Mouse (Mus musculus): ENCODE measurements around the gene Gabarap. TPM values are rescaled to one million over a fixed set of nuclear protein-coding genes. Genes with fewer than 3 reads are reported as not detected.
A peak's percentile ranks its signal among the peaks of the same experiment; 100 is the strongest.

Gene Gabarap
- polyA plus RNA-seq, 1 experiment from 2014 or later: 426 TPM

DNA sequence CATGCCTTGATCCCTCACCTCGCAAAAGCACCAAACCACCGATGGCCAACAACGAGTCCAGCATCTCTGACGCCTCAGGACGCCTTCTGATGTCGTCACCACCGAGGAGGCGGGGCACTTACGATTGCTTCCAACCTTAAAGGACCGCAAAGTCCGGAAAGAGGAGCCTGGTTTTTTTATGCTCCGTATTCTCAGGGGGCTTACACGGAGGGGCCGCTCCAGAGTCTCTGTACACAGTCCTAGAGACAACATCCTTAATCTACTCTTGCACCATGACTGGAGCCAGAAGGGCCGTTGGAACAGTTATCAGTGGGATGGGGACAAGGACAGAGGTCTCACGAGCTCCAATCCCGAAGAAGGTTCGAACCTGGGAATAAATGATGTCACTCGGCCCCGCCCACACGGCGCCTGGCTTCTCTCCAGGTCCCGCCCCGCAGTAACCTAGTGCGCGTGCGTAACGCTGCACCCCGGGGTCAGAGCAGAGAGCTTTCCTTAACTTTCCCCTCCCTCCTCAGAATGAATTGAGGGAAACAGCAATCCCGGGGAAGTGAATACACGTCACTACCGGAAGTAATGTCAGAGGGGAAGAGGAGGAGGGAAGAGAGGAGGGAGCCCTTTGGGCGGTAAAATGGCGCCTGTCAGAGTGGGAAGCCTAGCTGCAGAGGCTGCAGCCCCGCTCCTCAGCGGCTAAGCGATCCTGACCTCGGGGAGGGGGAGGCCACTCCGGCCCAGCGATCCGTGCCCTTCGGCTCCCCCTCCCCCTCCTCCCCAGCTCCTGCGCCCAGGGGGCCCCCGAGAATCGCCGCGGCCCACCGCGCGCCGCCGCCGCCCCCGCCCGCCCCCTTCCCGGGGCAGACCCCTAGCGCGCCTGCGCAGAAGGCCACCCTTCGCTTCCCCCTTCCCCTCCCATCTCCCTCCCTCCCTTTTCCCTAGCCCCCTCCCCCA lies 10.5 kb upstream of the Gabarap start:
- peak; percentile 93 for ATAC-seq (ENCODE audit: low FRiP score, low TSS enrichment)
- Histone ChIP-seq H3K4me1 (ENCODE audit: control insufficient read depth, insufficient read depth, low read length) (peaks cover 15% of the 10 kb centered on the region), H3K9me3 (ENCODE audit: control insufficient read depth, low read length) (no peaks in the 10 kb centered on the region), H3K27me3 (ENCODE audit: control insufficient read depth, insufficient read depth, low read length) (no peaks in the 10 kb centered on the region), H3K4me3 (ENCODE audit: low read length) (peak overlapping the region; percentile 100), H3K36me3 (ENCODE audit: control insufficient read depth, insufficient read depth, low read length) (peaks cover 37% of the 10 kb centered on the region), H3K9ac (ENCODE audit: low read depth, low read length) (peak overlapping the region; percentile 99), H3K4me2 (replicated peaks; ENCODE audit: low read depth, low read length) (peak overlapping the region; percentile 90), H3K27ac (ENCODE audit: low read depth, low read length) (peak overlapping the region; percentile 99)
- WGBS: 0% methylated on average over 43 of the region's 60 CpGs

DNA sequence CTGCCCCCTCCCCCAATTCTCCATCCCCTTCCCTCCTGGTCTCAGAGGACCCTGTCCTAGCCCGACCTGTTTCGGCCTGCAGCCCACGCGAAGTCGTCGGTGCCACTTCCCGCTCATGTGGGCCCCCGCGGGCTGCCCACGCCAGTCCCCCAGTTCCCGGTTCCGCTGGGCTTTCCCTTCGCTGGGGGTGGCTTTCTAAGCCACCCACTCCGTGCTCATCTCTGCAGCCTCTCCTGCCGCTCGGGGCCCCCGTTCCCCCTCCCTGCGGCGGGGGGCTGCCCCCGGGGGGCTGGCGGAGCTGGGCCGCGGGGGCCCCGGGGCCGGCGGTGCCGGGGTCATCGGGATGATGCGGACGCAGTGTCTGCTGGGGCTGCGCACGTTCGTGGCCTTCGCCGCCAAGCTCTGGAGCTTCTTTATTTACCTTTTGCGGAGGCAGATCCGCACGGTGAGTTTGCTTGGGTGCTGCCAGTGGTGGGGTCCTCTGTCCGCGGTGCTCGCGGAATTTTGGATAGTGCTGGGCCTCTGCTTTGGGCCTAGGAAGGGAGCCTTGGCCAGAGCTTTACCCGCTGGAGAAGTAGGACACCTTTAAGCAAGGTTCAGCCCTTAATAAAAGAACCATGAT lies 9.7 kb upstream of the Gabarap start, which contains the start of gene Ctdnep1:
TSS of gene Ctdnep1 (plus strand) at position 16 of the 622 bp plus-strand sequence.
- Histone ChIP-seq H3K27ac (ENCODE audit: low read depth, low read length) (peak within 1 kb of the TSS; percentile 99), H3K4me3 (ENCODE audit: low read length) (peak within 1 kb of the TSS; percentile 100), H3K9ac (ENCODE audit: low read depth, low read length) (peak within 1 kb of the TSS; percentile 99), H3K27me3 (ENCODE audit: control insufficient read depth, insufficient read depth, low read length) (no peaks in the 10 kb centered on the region), H3K4me2 (replicated peaks; ENCODE audit: low read depth, low read length) (peak within 1 kb of the TSS; percentile 90), H3K36me3 (ENCODE audit: control insufficient read depth, insufficient read depth, low read length) (peaks cover 39% of the 10 kb centered on the region), H3K4me1 (ENCODE audit: control insufficient read depth, insufficient read depth, low read length) (peaks cover 15% of the 10 kb centered on the region), H3K9me3 (ENCODE audit: control insufficient read depth, low read length) (no peaks in the 10 kb centered on the region)
- WGBS: under 1% methylated on average over 38 of the region's 43 CpGs
- ATAC-seq (ENCODE audit: low FRiP score, low TSS enrichment): peak; percentile 30

DNA sequence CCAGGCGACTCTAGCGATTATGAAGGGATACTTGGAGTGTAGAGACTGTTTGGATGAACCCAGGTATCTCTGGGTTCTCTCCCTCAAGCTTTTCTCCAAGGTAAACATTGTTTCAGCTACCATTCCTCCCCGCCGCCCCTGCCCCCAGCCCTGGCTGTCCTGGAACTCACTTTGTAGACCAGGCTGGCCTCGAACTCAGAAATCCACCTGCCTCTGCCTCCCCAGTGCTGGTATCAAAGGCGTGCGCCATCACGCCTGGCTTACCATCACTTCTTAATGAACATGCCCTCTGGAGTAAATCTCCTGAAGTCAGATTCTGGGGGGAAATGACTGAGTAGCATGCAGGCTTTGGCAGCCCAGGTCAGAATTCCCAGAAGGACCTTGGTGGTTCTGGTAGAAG lies 8.7 kb upstream of the Gabarap start, which contains the start of gene Elp5:
TSS of gene Elp5 (minus strand) at position 293 of the 400 bp plus-strand sequence.
- Histone ChIP-seq H3K27me3 (ENCODE audit: control insufficient read depth, insufficient read depth, low read length) (no peaks in the 10 kb centered on the region), H3K4me2 (replicated peaks; ENCODE audit: low read depth, low read length) (peak within 1 kb of the TSS; percentile 90), H3K9ac (ENCODE audit: low read depth, low read length) (peak within 1 kb of the TSS; percentile 99), H3K4me3 (ENCODE audit: low read length) (peak within 1 kb of the TSS; percentile 100), H3K36me3 (ENCODE audit: control insufficient read depth, insufficient read depth, low read length) (peaks cover 44% of the 10 kb centered on the region), H3K27ac (ENCODE audit: low read depth, low read length) (peak within 1 kb of the TSS; percentile 99), H3K4me1 (ENCODE audit: control insufficient read depth, insufficient read depth, low read length) (peaks cover 15% of the 10 kb centered on the region), H3K9me3 (ENCODE audit: control insufficient read depth, low read length) (no peaks in the 10 kb centered on the region)
- WGBS: 44% methylated on average over 8 of the region's 8 CpGs
- no peak for ATAC-seq (ENCODE audit: low FRiP score, low TSS enrichment)

DNA sequence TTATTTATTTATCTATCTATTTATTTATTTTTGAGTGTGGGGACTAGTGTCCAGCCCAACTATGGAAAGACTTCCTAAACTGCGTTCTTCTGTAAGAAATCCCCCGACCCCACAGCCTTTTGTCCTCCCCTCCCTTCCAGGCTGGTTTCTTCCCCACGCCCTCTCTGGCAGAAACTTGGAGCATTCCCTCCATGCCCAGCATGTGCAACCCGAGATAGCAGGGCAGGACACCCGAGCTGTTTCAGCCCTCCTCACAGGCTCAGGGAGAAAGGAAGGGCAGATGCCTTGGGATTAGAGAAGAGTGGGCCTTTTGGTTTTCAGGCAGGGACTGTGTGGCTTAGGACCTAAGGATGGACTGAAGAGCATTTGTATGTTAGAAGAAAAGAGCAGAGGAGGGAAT lies 8.1 kb upstream of the Gabarap start:
- Histone ChIP-seq H3K4me3 (ENCODE audit: low read length) (peak overlapping the region; percentile 100), H3K9me3 (ENCODE audit: control insufficient read depth, low read length) (no peaks in the 10 kb centered on the region), H3K27ac (ENCODE audit: low read depth, low read length) (no peak overlapping the region), H3K4me1 (ENCODE audit: control insufficient read depth, insufficient read depth, low read length) (peaks cover 15% of the 10 kb centered on the region), H3K4me2 (replicated peaks; ENCODE audit: low read depth, low read length) (peak overlapping the region; percentile 90), H3K36me3 (ENCODE audit: control insufficient read depth, insufficient read depth, low read length) (peaks cover 47% of the 10 kb centered on the region), H3K9ac (ENCODE audit: low read depth, low read length) (peak overlapping the region; percentile 99; the same call in 1 of the 2 replicates), H3K27me3 (ENCODE audit: control insufficient read depth, insufficient read depth, low read length) (no peaks in the 10 kb centered on the region)
- WGBS: 14% methylated on average over 5 of the region's 5 CpGs
- ATAC-seq (ENCODE audit: low FRiP score, low TSS enrichment): no peak

DNA sequence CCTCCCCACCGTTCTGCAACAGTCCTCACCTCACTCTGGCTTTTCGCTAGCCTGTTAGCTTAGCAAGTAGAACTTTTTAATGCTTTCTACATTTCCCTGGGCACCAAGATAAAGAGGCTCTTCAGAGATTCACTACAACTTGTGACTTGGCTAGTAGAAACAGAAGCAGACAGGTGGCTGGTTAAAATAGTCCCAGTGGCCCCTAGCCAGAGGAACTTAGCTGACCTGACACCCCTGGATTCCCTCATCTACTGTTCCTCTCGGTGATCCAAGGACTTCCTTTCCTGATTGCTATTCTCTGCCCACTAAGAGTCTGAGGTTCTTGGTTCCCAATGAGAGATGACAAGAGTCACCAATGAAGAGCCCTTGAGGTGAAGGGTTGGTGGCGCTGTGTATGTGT lies 7.6 kb upstream of the Gabarap start:
- H3K36me3 ChIP-seq (ENCODE audit: control insufficient read depth, insufficient read depth, low read length): peaks cover 50% of the 10 kb centered on the region
- peaks cover 15% of the 10 kb centered on the region for H3K4me1 ChIP-seq (ENCODE audit: control insufficient read depth, insufficient read depth, low read length)
- no peak for ATAC-seq (ENCODE audit: low FRiP score, low TSS enrichment)
- no peak overlapping the region for H3K27ac ChIP-seq (ENCODE audit: low read depth, low read length)
- peak overlapping the region; percentile 90; the same call in 1 of the 2 replicates for H3K4me2 ChIP-seq (replicated peaks; ENCODE audit: low read depth, low read length)
- H3K4me3 ChIP-seq (ENCODE audit: low read length): peak overlapping the region; percentile 100; the same call in 1 of the 2 replicates
- H3K27me3 ChIP-seq (ENCODE audit: control insufficient read depth, insufficient read depth, low read length): no peaks in the 10 kb centered on the region
- peak overlapping the region; percentile 99; the same call in 1 of the 2 replicates for H3K9ac ChIP-seq (ENCODE audit: low read depth, low read length)
- 79% methylated on average over 4 of the region's 4 CpGs for WGBS
- H3K9me3 ChIP-seq (ENCODE audit: control insufficient read depth, low read length): no peaks in the 10 kb centered on the region

DNA sequence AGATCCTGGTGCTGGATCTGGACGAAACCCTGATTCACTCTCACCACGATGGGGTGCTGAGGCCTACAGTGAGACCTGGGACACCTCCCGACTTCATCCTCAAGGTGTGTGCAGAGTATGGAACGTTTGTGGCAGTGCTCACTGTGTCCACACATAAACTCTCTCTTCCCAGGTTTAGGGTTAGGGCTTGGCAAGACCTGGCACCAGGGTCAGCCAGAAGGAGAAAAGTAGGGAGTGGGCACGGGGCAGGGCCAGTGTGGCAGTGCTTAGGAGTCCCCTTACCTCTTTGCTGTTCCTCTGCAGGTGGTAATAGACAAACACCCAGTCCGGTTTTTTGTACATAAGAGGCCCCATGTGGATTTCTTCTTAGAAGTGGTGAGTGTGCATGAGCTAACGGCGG lies 6.5 kb upstream of the Gabarap start:
- H3K9me3 ChIP-seq (ENCODE audit: control insufficient read depth, low read length): no peaks in the 10 kb centered on the region
- peaks cover 57% of the 10 kb centered on the region for H3K36me3 ChIP-seq (ENCODE audit: control insufficient read depth, insufficient read depth, low read length)
- no peak overlapping the region for H3K4me3 ChIP-seq (ENCODE audit: low read length)
- H3K4me1 ChIP-seq (ENCODE audit: control insufficient read depth, insufficient read depth, low read length): peaks cover 15% of the 10 kb centered on the region
- ATAC-seq (ENCODE audit: low FRiP score, low TSS enrichment): no peak
- H3K9ac ChIP-seq (ENCODE audit: low read depth, low read length): no peak overlapping the region
- WGBS: 89% methylated on average over 8 of the region's 8 CpGs
- no peak overlapping the region for H3K4me2 ChIP-seq (replicated peaks; ENCODE audit: low read depth, low read length)
- no peak overlapping the region for H3K27ac ChIP-seq (ENCODE audit: low read depth, low read length)
- H3K27me3 ChIP-seq (ENCODE audit: control insufficient read depth, insufficient read depth, low read length): no peaks in the 10 kb centered on the region

DNA sequence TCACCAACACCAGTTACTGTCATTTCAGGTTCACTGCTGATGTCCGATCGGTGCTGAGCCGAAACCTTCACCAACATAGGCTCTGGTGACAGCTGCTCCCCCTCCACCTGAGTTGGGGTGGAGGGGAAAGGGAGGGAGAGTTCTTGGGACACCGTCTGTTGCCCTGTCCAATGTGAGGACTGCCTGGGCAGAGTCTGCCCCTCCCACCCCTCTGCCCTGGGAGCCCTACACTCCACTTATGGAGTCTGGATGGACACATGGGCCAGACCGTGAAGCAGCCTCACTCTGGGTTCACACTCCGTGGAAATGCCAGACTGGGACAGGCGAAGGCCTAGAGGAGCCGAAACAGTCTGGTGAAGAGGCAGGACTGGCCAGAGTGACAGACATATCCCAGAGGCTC lies 994 bp upstream of the Gabarap start:
- Histone ChIP-seq H3K9me3 (ENCODE audit: control insufficient read depth, low read length) (no peaks in the 10 kb centered on the region), H3K27me3 (ENCODE audit: control insufficient read depth, insufficient read depth, low read length) (no peaks in the 10 kb centered on the region), H3K4me3 (ENCODE audit: low read length) (no peak overlapping the region), H3K27ac (ENCODE audit: low read depth, low read length) (peak overlapping the region; percentile 11; the same call in 1 of the 2 replicates), H3K36me3 (ENCODE audit: control insufficient read depth, insufficient read depth, low read length) (peaks cover 72% of the 10 kb centered on the region), H3K4me2 (replicated peaks; ENCODE audit: low read depth, low read length) (no peak overlapping the region), H3K4me1 (ENCODE audit: control insufficient read depth, insufficient read depth, low read length) (peaks cover 9% of the 10 kb centered on the region), H3K9ac (ENCODE audit: low read depth, low read length) (no peak overlapping the region)
- 88% methylated on average over 8 of the region's 8 CpGs for WGBS
- ATAC-seq (ENCODE audit: low FRiP score, low TSS enrichment): no peak

DNA sequence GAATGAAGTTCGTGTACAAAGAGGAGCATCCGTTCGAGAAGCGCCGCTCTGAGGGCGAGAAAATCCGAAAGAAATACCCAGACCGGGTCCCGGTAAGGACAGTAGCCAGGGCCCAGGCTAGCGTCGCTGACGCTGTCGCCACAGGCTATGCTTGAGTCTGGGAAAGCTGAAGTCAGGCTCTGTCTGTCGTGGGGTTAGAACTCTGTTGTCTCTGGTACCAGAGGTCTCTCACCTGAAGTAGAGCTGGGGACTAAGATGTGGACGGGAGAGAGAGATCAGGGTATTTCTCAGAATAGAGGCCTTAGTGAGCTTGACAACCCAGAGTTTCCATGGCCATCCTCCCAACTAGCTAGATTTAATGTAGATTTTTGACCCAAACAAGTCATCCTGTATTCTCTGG lies 768 bp downstream of the Gabarap start:
- Histone ChIP-seq H3K27ac (ENCODE audit: low read depth, low read length) (peak overlapping the region; percentile 91), H3K4me1 (ENCODE audit: control insufficient read depth, insufficient read depth, low read length) (peaks cover 9% of the 10 kb centered on the region), H3K27me3 (ENCODE audit: control insufficient read depth, insufficient read depth, low read length) (no peaks in the 10 kb centered on the region), H3K4me3 (ENCODE audit: low read length) (peak overlapping the region; percentile 85), H3K36me3 (ENCODE audit: control insufficient read depth, insufficient read depth, low read length) (peaks cover 56% of the 10 kb centered on the region), H3K9me3 (ENCODE audit: control insufficient read depth, low read length) (no peaks in the 10 kb centered on the region), H3K4me2 (replicated peaks; ENCODE audit: low read depth, low read length) (peak overlapping the region; percentile 61), H3K9ac (ENCODE audit: low read depth, low read length) (peak overlapping the region; percentile 87)
- 1% methylated on average over 15 of the region's 15 CpGs for WGBS
- no peak for ATAC-seq (ENCODE audit: low FRiP score, low TSS enrichment)

Measured in kidney, embryonic 14.5 days (tissue).